Mouse (Mus musculus) cerebellum, adult 2 months (tissue): ENCODE data around the gene Smtn.

Experiments used
- CTCF ChIP-seq: fragments of 200-500 bp; IDR thresholded peaks from 2 replicates; pipeline ENCODE4 v1.5.1; 2011; ENCODE audit warnings: low read depth, mild to moderate bottlenecking, control low read depth, low read length, moderate library complexity, borderline replicate concordance; ENCODE audit not compliant: insufficient read depth
- POLR2A ChIP-seq: fragments of 200-500 bp; IDR thresholded peaks from 2 replicates; pipeline ENCODE4 v1.6.1; 2011; ENCODE audit warnings: low read length, control low read depth, borderline replicate concordance; ENCODE audit not compliant: insufficient read depth

DNA sequence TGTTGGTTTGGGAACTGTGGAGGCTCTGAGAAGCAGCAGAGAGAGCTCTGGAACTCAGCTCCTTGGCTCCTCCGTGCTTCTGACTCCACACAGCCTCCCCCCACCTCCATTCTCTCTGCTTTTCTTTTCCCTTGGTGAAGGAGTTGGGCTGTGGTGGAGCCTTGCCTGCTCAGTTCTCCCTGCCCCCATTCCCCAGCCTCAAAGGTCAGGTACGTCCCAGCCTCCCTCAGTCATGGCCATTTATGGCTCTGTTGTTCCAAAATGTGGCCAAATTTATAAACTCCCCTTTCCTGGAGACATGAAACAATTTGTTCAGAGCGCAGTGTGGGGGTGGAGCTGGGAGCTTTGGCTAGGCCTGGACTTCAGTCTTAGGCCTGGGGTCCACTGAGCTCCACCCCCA is 34.8 kb upstream of the Smtn start:
- TF ChIP-seq POLR2A (no peak), CTCF (no peak)
